Mouse (Mus musculus) G1E (cell line): Measurements from ENCODE around the gene Gabra1.

Experiments
- CTCF ChIP-seq: IDR thresholded peaks from 2 replicates; pipeline ENCODE4 v1.5.1; 2012; ENCODE audit warnings: low read depth, low read length, inconsistent platforms, mixed read lengths
- GATA1 ChIP-seq: IDR thresholded peaks from 2 replicates; pipeline ENCODE4 v1.6.1; 2012; ENCODE audit warnings: borderline replicate concordance, low read length, inconsistent platforms, mixed read lengths
- GATA2 ChIP-seq: IDR thresholded peaks from 2 replicates; pipeline ENCODE4 v1.6.1; 2012; ENCODE audit warnings: low read depth, low read length, inconsistent platforms, borderline replicate concordance
- POLR2AphosphoS5 ChIP-seq: IDR thresholded peaks from 2 replicates; pipeline ENCODE4 v1.6.1; 2012; ENCODE audit warnings: low read depth, low read length, inconsistent platforms; ENCODE audit not compliant: insufficient replicate concordance
- TAL1 ChIP-seq: conservative IDR thresholded peaks from 2 replicates; pipeline ENCODE4 v1.6.1; 2012; ENCODE audit warnings: low read depth, low read length, inconsistent platforms, mixed read lengths

- TF ChIP-seq CTCF (no peak), TAL1 (no peak), GATA2 (no peak), GATA1 (no peak), POLR2AphosphoS5 (no peak)
These were observed 1.3 kb downstream of the Gabra1 start for GRCm38 (mm10) chr11:42181426-42181825.
